Mouse (Mus musculus): ENCODE measurements around the gene Bcdin3d.

Bcdin3d gene

DNA sequence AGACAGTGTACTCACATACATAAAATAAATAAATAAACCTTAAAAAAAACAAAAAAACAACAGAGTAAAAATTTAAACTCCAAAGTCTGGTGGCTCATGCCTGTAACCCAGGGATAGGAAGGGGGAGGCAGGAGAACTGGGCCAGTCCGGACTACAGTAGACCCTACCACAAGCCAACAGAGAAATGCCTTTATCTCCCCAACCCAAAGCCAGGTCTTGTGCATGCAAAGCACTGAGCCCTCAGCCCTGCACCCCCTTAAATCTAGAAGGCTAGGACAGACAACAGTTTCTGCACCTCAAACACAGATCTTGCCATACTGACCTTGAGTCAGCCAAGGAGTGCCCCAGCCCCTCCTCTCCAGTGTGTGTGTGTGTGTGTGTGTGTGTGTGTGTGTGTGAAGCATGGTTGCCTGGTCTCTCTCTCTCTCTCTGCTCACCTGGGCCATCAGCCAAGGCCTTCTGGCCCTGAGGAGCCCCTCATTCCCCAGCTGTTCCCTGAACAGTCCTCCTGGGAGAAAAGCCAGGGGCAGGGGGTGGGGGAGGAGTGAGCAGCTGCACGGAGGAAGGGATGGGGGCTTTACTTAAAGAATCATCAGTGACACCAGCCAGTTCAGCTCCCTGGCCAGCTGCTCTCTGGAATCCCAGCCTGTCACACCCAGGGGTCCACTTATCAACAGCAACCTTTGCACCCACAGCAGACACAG, 34.3 kb downstream of the Bcdin3d start:
- no peak for DNase-seq

DNA sequence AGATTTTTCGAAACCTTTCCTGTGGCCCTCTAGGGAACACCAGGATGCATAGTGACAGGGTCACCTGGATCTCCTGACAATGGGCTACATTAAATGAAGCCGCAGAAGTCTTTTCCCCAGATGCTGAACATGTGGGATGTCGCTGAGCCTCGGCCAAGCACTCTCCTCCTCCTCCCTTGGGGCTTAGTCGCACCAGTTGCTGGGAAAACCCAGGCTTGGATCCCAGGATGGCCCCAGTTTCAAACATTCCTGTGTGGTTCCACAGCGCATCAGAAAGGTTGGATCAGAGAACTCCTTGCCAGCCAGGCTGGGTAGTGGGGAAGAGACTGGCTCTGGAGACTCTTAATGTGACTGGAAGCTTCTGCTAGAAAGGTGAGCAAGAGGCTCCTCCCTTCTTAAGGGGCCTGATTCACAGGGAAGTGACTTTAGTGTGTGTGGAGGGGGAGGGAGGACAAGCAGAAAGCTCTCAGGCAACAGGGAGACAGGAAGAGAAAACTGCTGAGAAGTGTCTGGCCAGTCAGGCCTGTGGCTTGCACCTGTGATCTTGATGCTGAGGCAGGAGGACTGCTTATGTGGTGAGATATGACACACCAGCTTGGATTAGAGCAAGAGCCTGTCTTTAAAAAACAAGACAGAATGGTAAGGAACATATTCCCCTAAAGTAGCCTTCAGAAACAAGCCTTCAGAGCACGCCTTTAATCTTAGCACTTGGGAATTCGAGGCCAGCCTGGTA, 35.4 kb downstream of the Bcdin3d start:
- no peak for DNase-seq

DNA sequence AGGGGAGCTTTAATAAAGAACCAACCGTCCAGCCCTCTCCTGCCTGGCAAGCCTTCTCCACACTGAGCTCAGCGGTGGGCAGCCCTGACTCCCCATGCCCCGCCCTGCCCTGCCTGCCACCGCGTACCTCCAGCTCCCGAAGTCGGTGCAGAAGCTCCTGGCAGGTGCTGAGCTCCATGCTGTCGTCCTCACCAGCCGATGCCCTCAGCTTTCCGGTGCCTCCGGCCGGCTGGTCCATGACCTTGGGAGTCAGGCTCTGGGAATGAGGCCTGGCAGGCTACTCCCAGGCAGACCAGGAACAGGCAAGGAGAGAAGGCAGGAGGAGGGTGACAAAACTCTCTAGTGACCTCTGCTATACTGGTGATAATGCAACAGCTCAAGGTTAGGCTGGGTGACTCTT, 40.6 kb downstream of the Bcdin3d start:
- DNase-seq = no peak

DNA sequence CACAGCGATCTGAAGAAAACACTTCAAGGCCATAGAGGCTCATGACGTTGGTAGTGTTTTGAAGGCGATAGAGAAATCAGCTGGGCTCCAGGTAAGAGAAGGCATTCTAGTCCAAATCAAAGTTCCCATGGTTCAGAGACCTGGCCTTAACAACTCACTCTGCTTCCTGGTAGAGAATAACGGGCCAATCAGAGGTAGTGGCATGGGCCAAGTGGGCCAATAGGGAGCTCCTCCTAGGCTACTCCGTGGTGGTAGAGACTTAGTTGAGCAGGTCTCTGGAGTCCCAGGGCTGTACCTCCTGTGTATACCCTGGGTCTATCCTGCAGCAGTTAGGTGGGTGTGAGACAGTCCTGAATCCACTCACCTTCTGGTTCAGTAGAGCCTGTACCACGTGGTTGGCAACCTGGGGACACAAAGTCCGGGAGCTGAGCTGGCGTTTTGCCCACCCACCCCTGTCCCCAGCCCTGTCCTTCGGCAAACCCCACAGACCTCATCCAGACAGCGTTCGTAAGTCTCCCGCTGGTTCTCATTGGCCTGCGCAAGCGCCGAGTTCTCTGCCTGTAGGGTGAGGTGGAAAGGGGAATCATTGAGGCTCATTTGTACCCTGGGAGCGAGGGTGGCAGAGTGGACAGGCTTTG, 41.3 kb downstream of the Bcdin3d start:
- DNase-seq = no peak

DNA sequence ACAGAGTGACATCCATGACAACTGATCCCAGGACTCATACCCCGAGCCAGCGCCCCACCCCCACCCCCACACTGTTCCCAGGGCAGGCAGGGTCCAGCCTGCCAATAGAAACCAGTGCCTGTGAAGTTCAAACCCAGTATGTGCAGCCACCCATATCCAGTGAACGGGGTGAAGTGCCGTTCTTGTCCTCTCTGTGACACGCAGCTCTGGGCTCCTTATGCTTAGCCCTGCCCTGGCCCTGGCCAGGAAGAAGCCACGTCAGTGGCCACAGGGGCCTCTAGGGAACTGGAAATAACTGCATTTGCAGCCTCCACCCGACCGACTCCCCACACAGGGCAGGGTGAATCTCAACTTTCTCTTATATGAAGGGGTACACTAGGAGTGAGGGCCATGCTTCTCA, 42.6 kb downstream of the Bcdin3d start:
- DNase-seq = no peak

DNA sequence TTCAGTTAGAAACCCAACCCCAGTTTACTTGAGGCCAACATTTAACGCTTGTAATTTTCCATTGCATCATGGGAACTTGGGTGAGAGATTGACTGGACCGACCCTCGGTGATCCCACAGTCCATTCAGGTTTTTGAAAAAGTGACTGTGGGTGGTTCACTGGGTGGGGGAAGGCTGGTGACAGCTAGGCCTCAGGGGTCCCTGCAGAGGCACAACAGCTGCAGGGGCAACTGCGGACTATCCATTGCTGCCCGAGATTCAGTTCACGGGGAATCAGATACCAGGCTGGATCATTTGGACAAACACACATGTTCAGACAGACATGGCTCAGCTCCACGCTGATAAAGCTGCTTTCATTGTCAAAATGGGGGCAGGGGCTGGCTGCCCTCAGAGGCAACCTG, 43.0 kb downstream of the Bcdin3d start:
- no peak for DNase-seq

DNA sequence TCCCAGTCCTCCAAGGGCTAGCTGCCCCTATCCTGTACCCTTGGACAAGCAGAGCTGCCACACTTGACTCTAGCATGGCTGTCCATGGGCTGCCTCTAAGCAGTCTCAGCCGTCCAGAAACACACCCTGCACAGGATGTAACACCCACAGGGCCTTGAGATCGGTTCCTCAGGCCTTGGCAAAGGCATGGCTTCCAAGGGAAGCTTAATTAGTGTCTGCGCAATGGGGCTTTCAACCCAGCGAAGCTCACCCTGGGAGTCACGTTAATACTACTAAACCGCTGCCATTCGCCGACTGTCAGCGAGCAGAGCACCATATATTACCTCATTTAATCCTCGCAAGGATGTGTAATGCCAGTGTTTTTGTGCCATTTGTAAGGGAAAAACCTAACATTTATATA, 43.5 kb downstream of the Bcdin3d start:
- no peak for DNase-seq

DNA sequence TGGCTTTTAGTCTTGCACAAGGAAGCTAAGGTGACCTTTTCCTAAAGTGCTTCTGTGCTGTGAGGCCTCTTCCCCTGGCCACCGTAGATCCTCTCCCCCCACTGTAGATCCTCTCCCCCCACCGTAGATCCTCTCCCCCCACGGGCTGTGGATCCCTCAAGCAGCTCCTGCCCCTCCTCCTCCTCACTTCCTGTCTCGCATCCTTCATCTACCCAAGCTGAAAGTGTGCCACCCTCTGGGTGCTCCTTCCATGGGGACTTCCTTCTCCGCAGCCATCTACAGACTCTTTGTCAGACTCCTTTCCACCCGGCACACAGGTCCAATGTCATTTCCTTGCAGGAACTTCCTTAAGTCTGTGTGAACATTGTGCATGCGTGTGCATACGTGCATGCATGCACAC, 44.1 kb downstream of the Bcdin3d start:
- DNase-seq = no peak

DNA sequence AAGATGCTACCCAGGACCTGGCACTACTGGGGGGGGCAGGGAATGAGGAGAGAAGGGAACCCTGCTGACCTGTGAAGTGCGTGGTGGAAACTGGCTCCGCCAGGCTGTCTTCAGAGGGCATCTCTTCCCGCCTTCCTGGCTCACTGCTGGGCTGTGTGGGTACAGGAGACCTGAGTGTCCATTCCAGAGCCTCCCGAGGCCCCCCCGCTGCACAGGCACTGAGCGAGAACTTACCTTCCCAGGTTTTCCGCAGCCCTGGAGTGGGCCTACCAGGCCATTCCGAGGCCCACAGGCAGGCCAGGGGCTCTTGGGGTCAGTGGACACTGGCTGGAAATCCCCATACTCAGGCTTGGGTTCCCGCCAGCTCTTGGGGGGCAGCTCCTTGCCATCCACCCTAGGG, 50.6 kb downstream of the Bcdin3d start:
- DNase-seq = no peak

DNA sequence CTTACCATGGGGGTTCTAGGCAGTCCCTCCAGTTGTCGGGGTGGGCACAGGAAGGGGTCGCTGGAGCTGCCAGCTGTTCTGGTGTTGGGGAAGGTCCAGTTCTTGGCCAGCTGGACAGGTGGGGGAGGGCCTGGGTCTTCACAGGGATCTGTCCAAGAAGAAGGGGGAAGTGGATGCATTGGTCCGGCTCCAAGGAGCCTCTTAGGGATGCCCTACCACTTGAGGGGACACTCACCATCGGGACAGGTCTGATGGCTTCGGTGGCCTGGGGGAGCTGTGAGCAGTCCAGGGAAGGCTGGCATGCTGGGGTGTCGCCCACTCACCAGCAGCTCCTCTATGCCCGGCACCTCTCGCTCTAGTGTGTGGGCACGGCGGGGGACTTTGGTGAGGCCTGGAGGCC, 51.4 kb downstream of the Bcdin3d start:
- no peak for DNase-seq

DNA sequence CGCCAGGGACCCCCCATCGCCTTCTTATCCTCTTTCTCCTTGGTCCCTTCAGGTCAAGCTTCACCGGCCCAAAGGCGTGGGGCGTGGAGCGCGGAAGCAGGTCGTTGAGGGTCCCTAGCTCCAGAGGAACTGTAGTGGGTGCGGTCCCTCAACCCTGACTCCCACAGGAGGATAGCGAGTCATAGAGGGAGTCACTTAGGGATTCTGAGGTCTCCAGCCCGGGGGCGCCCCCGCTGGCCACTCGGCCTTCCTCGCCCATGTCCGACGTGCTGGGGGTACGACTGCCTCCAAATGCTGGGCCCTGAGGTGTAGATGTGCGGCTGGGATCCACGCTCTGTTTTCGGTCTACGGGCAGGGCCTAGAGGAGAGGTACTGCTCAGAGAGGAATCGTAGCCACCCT, 52.0 kb downstream of the Bcdin3d start:
- DNase-seq = no peak

DNA sequence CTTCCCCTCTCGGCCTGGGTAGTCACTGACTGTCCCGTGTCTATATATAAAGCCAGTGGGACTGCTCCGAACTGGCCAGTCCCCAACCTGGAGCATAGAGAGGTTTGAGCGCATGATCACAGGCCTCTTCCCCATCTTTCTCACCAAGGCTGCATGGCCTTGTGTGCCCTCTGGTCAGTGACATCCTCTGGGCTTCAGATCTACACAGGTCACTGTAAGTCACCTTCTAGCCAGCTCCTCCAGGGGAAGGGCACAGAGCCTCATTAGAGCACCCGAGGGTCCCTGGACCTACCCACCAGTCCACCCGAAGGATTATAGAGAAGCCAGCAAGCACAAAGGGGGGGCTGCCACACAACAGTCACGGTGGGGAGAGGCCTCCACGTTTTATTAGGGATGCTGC, 52.9 kb downstream of the Bcdin3d start:
- no peak for DNase-seq

DNA sequence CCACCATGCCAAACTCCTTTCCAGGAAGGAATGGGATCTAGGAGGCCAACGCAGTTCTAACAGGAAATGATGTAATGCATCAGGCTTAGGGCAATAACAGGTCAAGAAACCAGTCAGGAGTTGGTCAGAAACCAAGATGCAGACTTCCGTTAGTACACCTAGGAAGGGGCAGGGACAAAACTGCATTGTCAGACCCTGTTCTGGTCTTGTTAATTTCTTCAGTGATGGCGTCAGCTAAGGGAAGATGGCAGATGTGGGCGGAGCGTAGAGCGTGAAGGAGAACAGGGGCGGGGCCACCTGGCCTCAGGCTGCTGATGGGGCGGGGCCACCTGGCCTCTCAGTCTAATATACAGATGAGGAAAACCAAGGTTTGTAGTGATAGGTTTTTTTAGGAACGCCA, 53.4 kb downstream of the Bcdin3d start:
- DNase-seq = no peak

DNA sequence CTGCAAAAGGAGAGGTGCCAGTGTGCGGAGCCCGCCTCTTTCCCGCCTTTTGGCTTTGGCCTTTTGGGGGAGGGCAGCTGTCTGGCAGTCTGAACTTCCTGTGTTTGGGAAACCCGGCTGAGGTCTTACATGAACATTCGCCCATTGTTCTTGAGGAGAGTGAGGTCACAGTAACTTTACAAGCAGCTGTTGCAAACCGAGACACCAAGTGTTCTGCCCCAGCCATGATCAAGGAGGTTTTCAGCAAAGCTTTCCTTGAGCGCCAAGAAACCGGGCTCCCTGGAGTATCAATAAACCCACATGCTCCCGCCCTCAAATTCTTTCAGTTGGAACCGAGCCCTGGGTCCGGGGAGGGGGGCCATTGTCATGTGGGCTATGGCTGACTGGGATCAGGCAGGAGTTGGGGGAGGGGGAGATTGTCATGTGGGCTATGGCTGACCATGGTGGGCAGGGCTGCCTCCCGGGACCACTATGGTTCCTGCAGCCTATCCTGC, 54.0 kb downstream of the Bcdin3d start:
- DNase-seq = no peak

DNA sequence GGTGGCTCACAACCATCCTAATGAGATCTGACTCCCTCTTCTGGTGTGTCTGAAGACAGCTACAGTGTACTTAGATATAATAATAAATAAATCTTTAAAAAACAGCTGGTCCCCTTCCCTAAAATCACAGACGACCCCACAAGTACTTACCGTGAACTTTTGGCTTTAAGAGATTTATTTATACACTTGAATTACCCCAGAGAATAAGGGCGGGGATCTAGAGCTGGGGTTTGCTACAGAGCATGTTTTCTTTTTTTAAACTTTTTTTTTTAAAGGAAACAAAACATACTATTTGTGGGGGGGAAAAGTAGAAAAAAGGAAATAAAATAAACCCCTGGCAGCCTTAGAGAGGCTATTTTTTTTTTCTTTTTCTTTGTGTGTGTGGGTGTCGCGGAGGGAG, 54.4 kb downstream of the Bcdin3d start:
- no peak for DNase-seq

Measured in kidney, adult 18-20 months (tissue).